Mouse (Mus musculus) lung, adult 2 months (tissue): ENCODE results near the gene Mlf2.

ENCODE experiments used
- CTCF ChIP-seq: fragments of 200-500 bp; IDR thresholded peaks from 2 replicates; pipeline ENCODE4 v1.5.1; 2011; ENCODE audit warnings: mild to moderate bottlenecking, low read length, control low read depth; ENCODE audit not compliant: insufficient read depth
- POLR2A ChIP-seq: fragments of 200-500 bp; IDR thresholded peaks from 2 replicates; pipeline ENCODE4 v1.6.1; 2011; ENCODE audit warnings: low read depth, mild to moderate bottlenecking, control low read depth, low read length, borderline replicate concordance; ENCODE audit errors: extremely low read depth

GRCm38 (mm10) chr6:124918890-124919627 is 12.1 kb upstream of the Mlf2 start:
- TF ChIP-seq CTCF: no peak
- no peak for TF ChIP-seq POLR2A
